Mouse (Mus musculus) spleen, adult 2 months (tissue): Measurements from ENCODE around the gene Itga7.

ENCODE experiments used
- CTCF ChIP-seq: fragments of 200-500 bp; IDR thresholded peaks from 2 replicates; pipeline ENCODE4 v1.5.1; 2011; ENCODE audit warnings: mild to moderate bottlenecking, inconsistent platforms; ENCODE audit not compliant: insufficient read depth, insufficient read length, insufficient replicate concordance; ENCODE audit errors: extremely low read depth
- POLR2A ChIP-seq: fragments of 200-500 bp; IDR thresholded peaks from 2 replicates; pipeline ENCODE4 v1.6.1; 2011; ENCODE audit warnings: low read depth, low read length, inconsistent platforms

DNA sequence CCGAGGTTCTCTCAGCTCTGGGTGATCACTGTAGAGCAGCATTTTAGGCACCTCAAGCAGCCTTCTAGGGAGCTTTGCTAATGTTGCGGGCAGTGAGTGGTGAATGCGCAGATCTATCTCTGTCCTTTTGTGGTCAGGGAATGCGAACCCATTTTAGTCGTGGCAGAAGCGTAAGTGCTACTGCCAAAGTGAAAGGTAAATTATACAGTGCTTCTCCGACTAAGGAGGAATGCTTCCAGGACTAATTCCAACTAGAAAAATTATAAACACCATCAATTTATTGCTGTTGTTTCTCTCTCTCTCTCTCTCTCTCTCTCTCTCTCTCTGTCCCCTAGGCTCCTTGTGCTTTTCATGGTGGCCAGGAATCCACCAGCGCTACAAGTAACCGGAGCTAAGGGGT, 9.7 kb upstream of the Itga7 start, which contains the start of gene Bloc1s1:
- no peak for TF ChIP-seq POLR2A
- no peak for TF ChIP-seq CTCF
